Mouse (Mus musculus) G1E (cell line): ENCODE measurements around the gene Vipas39. TPM values are rescaled to one million over a fixed set of nuclear protein-coding genes. Genes with fewer than 3 reads are reported as not detected.
"Not testable (repeated sequence)": the region's sequence is repeated elsewhere in the genome, so short reads cannot be mapped to it uniquely, and the experiment has no call there.

ENCODE experiments used
- ATAC-seq: 2 replicates; pipeline ENCODE4 v1.8.0; 2016; ENCODE audit warnings: mild to moderate bottlenecking; ENCODE audit not compliant: insufficient number of reproducible peaks, poor library complexity, low FRiP score, severe bottlenecking; ENCODE audit errors: extremely low read depth
- DNase-seq: peaks from one replicate; pipeline ENCODE4 v3.0.0; 2012; ENCODE audit warnings: low spot score
- H3K27me3 ChIP-seq: 2 replicates; pipeline ENCODE4 v1.6.1; 2012; ENCODE audit warnings: mild to moderate bottlenecking, low read length, inconsistent platforms; ENCODE audit not compliant: insufficient read depth
- H3K36me3 ChIP-seq: replicated peaks from 2 replicates; pipeline ENCODE3; 2012; ENCODE audit warnings: mild to moderate bottlenecking, inconsistent platforms
- H3K4me1 ChIP-seq: 2 replicates; pipeline ENCODE4 v1.6.1; 2012; ENCODE audit warnings: low read depth, low read length, inconsistent platforms, mixed read lengths; ENCODE audit not compliant: insufficient read depth
- H3K4me3 ChIP-seq: 2 replicates; pipeline ENCODE4 v1.5.1; 2012; ENCODE audit warnings: low read depth, mild to moderate bottlenecking, inconsistent platforms, low read length, moderate library complexity, mixed read lengths
- H3K9me3 ChIP-seq: replicated peaks from 2 replicates; pipeline ENCODE4 v1.6.1; 2012; ENCODE audit warnings: inconsistent platforms
- CTCF ChIP-seq: IDR thresholded peaks from 2 replicates; pipeline ENCODE4 v1.5.1; 2012; ENCODE audit warnings: low read depth, low read length, inconsistent platforms, mixed read lengths
- GATA1 ChIP-seq: IDR thresholded peaks from 2 replicates; pipeline ENCODE4 v1.6.1; 2012; ENCODE audit warnings: borderline replicate concordance, low read length, inconsistent platforms, mixed read lengths
- GATA2 ChIP-seq: IDR thresholded peaks from 2 replicates; pipeline ENCODE4 v1.6.1; 2012; ENCODE audit warnings: low read depth, low read length, inconsistent platforms, borderline replicate concordance
- POLR2AphosphoS5 ChIP-seq: IDR thresholded peaks from 2 replicates; pipeline ENCODE4 v1.6.1; 2012; ENCODE audit warnings: low read depth, low read length, inconsistent platforms; ENCODE audit not compliant: insufficient replicate concordance
- TAL1 ChIP-seq: conservative IDR thresholded peaks from 2 replicates; pipeline ENCODE4 v1.6.1; 2012; ENCODE audit warnings: low read depth, low read length, inconsistent platforms, mixed read lengths
- polyA plus RNA-seq: library from polyadenylated mRNA; stranded (reverse); fragments of >175 nt; gene quantifications from 2 replicates; pipeline ENCODE4 v1.2.3, GENCODE M21; 2012
- total RNA-seq, 2 experiments: library from RNA; stranded (forward) in 1 of 2; stranded (reverse) in 1 of 2; fragments of 200-1000 nt in 1 of 2; fragments of >200 nt in 1 of 2; fragmentation: Nextera tagmentation in 1 of 2; gene quantifications; 2 replicates each; pipeline ENCODE4 v1.2.3; 2014 to 2017

Vipas39 gene
- total RNA-seq (2014; fragmentation: Nextera tagmentation) (31.6 and 36.4 TPM in 2 replicates), total RNA-seq (2017) (42.4 and 43.1 TPM in 2 replicates), polyA plus RNA-seq (1.2 and 1.3 TPM in 2 replicates)

GRCm38 (mm10) chr12:87266108-87266826 lies at the start of gene Vipas39, which contains the start of gene Ahsa1:
Gene Vipas39, minus strand, starts transcription at chr12:87266256.
Gene Ahsa1, plus strand, starts transcription at chr12:87266479.
- ATAC-seq: peak; percentile 92
- peak; percentile 99 for DNase-seq
- H3K4me1 ChIP-seq: peaks cover 36% of the 10 kb centered on the region
- TF ChIP-seq GATA2: no peak
- no peak for TF ChIP-seq TAL1
- TF ChIP-seq GATA1: no peak
- no peak for TF ChIP-seq POLR2AphosphoS5
- no peak for TF ChIP-seq CTCF
- H3K9me3 ChIP-seq: no peaks in the 10 kb centered on the region
- H3K36me3 ChIP-seq: peaks cover 54% of the 10 kb centered on the region
- H3K4me3 ChIP-seq: peak within 1 kb of the TSS; percentile 75
- H3K27me3 ChIP-seq: no peaks in the 10 kb centered on the region

- H3K4me3 ChIP-seq: no peak overlapping the region
- no peak for ATAC-seq
- no peaks in the 10 kb centered on the region for H3K27me3 ChIP-seq
- no peak for DNase-seq
- no peak for TF ChIP-seq POLR2AphosphoS5
- TF ChIP-seq CTCF: no peak
- no peak for TF ChIP-seq GATA1
- no peak for TF ChIP-seq GATA2
- TF ChIP-seq TAL1: no peak
- no peaks in the 10 kb centered on the region for H3K4me1 ChIP-seq
- H3K36me3 ChIP-seq: peaks cover 75% of the 10 kb centered on the region
- H3K9me3 ChIP-seq: no peaks in the 10 kb centered on the region
Observed at GRCm38 (mm10) chr12:87313098-87313497, 47.0 kb upstream of the Vipas39 start.

GRCm38 (mm10) chr12:87306584-87306844 lies 40.5 kb upstream of the Vipas39 start:
- peaks cover 37% of the 10 kb centered on the region for H3K36me3 ChIP-seq
- H3K27me3 ChIP-seq, H3K4me1 ChIP-seq, H3K9me3 ChIP-seq, DNase-seq, ATAC-seq, H3K4me3 ChIP-seq: not testable (repeated sequence)

- Histone ChIP-seq H3K4me1 (no peaks in the 10 kb centered on the region), H3K36me3 (peaks cover 33% of the 10 kb centered on the region), H3K4me3 (no peak overlapping the region), H3K9me3 (no peaks in the 10 kb centered on the region), H3K27me3 (peaks cover 3% of the 10 kb centered on the region; the same call in 1 of the 2 replicates)
- no peak for ATAC-seq
- TF ChIP-seq CTCF (no peak), GATA2 (no peak), TAL1 (no peak), GATA1 (no peak), POLR2AphosphoS5 (no peak)
- DNase-seq: no peak
Observed at GRCm38 (mm10) chr12:87305767-87306583, 39.9 kb upstream of the Vipas39 start.

GRCm38 (mm10) chr12:87301189-87301588 lies 35.1 kb upstream of the Vipas39 start:
- H3K36me3 ChIP-seq: no peaks in the 10 kb centered on the region
- H3K9me3 ChIP-seq: peaks cover 15% of the 10 kb centered on the region
- H3K27me3 ChIP-seq: peaks cover 33% of the 10 kb centered on the region
- ATAC-seq: no peak
- H3K4me1 ChIP-seq: peaks cover 15% of the 10 kb centered on the region
- H3K4me3 ChIP-seq: no peak overlapping the region
- DNase-seq: no peak
- TF ChIP-seq GATA1: no peak
- TF ChIP-seq GATA2: no peak
- TF ChIP-seq CTCF: no peak
- TF ChIP-seq TAL1: no peak
- no peak for TF ChIP-seq POLR2AphosphoS5

- TF ChIP-seq TAL1 (no peak), CTCF (no peak), GATA2 (no peak), GATA1 (no peak), POLR2AphosphoS5 (no peak)
- H3K27me3 ChIP-seq: peaks cover 38% of the 10 kb centered on the region
- H3K9me3 ChIP-seq: peaks cover 15% of the 10 kb centered on the region
- no peak for DNase-seq
- peak overlapping the region; percentile 69; the same call in 1 of the 2 replicates for H3K4me3 ChIP-seq
- peaks cover 20% of the 10 kb centered on the region for H3K4me1 ChIP-seq
- ATAC-seq: no peak
- no peaks in the 10 kb centered on the region for H3K36me3 ChIP-seq
Observed at GRCm38 (mm10) chr12:87300441-87300690, 34.3 kb upstream of the Vipas39 start.
